Mouse (Mus musculus): Measurements from ENCODE around the gene Atg10. TPM values are rescaled to one million over a fixed set of nuclear protein-coding genes. Genes with fewer than 3 reads are reported as not detected.
"Not testable (repeated sequence)": the region's sequence is repeated elsewhere in the genome, so short reads cannot be mapped to it uniquely, and the experiment has no call there.

Atg10 gene
- polyA plus RNA-seq (2012; rRNA removed): 11.2 and 12.1 TPM in 2 replicates

GRCm38 (mm10) chr13:91223587-91224437 lies at the start of gene Atg10:
Gene Atg10 (minus strand): TSS chr13:91223968.
- peak; percentile 64 to 90 for DNase-seq (ENCODE audit: extremely low spot score in 1 of 2, low spot score in 1 of 2)

DNA sequence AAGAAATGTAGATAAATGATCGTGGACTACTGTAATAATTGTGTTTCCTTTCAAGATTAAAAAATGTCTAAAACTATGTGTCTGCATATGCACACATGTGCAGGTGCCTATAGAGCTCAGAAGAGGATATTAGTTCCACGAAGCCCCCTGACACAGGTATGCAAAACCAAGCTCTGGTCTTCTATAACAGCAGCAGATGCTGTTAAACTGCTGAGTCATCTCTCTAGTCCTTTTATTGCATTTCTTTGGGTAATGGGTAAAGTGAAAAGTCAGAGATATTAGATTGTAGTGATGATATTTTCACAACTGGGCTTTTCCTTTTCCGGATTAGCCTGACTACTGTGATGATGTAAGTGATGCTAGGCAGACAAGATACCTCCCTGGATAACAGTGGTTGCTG lies 28.6 kb upstream of the Atg10 start:
- DNase-seq (ENCODE audit: extremely low spot score in 1 of 2, low spot score in 1 of 2): no peak

- no peak for DNase-seq (ENCODE audit: extremely low spot score in 1 of 2, low spot score in 1 of 2)
These were observed 27.9 kb upstream of the Atg10 start for GRCm38 (mm10) chr13:91251636-91252035.

- DNase-seq (ENCODE audit: extremely low spot score in 1 of 2, low spot score in 1 of 2): not testable (repeated sequence)
These were observed 26.3 kb upstream of the Atg10 start for GRCm38 (mm10) chr13:91250050-91250449.

GRCm38 (mm10) chr13:91246472-91246871 lies 22.7 kb upstream of the Atg10 start:
- no peak for DNase-seq (ENCODE audit: extremely low spot score in 1 of 2, low spot score in 1 of 2)

GRCm38 (mm10) chr13:91237976-91238375 lies 14.2 kb upstream of the Atg10 start:
- DNase-seq (ENCODE audit: extremely low spot score in 1 of 2, low spot score in 1 of 2): no peak

DNA sequence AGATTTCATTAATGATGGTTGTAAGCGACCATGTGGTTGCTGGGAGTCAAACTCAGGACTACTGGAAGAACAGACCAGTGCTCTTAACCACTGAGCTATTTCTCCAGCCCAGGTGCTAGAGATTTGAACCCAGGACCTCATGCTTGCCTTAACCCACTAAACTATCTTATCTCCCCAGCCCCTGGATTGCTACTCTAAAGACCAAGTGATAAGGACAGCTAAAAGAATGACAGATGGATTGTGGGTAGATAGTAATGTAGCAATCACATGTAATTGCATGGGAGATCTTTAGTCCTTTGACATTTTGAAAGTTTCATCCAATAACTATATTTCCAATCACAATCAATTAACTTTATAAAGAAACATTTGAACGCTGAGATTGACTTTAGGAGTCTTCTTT lies 13.1 kb upstream of the Atg10 start:
- DNase-seq (ENCODE audit: extremely low spot score in 1 of 2, low spot score in 1 of 2): no peak

DNA sequence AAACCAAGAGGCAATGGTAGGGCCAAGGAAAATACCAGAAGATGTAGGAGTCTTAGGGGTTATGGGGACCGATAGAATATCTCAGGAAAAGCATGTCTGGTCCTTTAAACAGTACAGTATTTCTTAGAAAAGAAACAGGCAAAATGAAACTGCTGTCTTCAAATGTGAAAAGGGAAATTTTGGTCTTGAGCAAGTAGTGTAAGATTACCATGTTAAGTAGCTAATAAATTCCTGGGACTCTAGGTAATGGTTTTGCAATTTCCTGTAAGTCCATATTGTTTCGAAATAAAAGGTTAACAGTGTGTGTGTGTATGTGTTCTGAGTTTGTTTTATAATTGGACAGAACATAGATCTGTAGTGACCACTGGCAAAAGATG lies 658 bp upstream of the Atg10 start:
- no peak for DNase-seq (ENCODE audit: extremely low spot score in 1 of 2, low spot score in 1 of 2)

- peak in 1 of 2 experiments; percentile 3 for DNase-seq (ENCODE audit: extremely low spot score in 1 of 2, low spot score in 1 of 2)
These were observed 705 bp downstream of the Atg10 start for GRCm38 (mm10) chr13:91223063-91223462.

DNA sequence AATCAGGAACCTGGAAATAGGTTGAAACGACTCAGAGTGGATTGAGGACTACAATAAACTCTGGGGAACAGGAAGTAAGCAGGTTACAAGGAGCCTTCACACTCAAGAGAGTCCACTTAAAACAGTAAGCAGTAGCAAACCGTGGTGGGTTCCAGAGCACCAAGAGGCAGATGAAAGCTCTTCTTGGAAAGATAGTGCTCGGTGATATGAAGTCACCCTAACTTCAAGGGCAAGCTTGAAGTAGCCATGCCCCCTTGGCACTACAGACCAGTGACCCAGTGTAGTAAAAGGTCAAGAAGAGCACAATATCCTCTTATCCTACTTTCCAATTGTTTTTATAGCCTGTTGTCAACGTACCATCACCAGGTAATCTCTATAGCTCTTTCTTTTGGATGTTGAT lies 2.1 kb downstream of the Atg10 start:
- DNase-seq (ENCODE audit: extremely low spot score in 1 of 2, low spot score in 1 of 2): no peak

DNA sequence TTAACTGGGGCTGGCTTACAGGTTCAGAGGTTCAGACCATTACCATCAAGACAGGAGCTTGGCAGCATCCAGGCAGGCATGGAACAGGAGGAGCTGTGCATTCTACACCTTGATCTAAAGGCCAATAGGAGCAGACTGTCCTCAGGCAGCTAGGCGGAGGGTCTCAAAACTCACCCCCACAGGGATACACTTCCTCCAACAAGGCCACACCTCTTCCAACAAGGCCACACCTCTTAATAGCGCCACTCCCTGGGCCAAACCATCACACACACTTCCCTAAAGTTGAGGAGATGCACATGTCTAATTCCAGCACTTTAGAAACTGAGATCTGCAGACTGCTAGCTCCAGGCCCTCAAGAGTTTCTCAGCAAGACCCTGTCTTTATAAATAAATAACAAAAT lies 6.1 kb downstream of the Atg10 start:
- no peak for DNase-seq (ENCODE audit: extremely low spot score in 1 of 2, low spot score in 1 of 2)

DNA sequence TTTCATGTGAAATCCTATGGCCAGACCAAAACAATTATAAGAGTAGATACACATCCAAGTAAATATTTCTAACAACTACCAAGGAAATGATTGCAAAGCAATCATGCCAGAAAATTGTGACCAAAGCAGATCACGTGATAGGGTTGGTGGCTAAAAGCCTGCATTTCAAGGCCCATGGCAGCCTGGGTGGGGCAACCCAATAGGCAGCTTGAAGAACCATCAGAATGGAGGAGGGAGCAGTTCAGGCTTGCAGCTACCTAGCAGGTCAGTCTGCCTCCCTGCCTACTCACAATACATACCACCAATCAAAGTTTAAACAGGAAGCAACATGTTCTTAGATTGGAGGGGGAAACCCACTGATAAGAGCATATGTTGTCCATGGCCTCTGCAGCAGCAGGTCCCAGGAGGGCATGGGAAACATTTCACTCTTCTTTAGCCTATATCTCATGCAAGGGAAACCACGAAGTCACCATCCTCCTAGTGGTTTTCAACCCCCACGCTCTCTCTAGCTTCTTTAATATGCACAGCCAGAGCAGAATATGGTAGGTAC lies 7.0 kb downstream of the Atg10 start:
- no peak for DNase-seq (ENCODE audit: extremely low spot score in 1 of 2, low spot score in 1 of 2)

GRCm38 (mm10) chr13:91212958-91213357 lies 10.8 kb downstream of the Atg10 start:
- DNase-seq (ENCODE audit: extremely low spot score in 1 of 2, low spot score in 1 of 2): no peak

DNA sequence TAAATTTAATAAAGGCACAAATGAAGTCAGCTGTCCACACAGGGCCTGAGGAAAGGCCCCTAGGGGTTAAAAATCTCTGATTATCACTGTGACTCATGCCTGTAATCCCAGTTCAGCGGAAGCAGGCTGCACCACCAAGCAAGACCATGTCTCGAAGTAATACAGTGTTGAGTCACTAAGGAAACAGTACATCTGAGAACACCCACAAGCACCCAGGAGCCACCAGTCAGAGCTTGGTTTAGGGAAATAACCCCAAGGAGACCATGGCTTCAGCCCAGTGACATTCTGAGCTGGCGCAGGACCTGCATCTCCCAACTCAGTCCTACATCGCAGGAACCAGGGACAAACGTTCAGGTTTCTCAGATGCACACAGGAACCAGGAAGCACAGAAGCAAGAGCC lies 17.5 kb downstream of the Atg10 start:
- DNase-seq (ENCODE audit: extremely low spot score in 1 of 2, low spot score in 1 of 2): peak in 1 of 2 experiments; percentile 8

DNA sequence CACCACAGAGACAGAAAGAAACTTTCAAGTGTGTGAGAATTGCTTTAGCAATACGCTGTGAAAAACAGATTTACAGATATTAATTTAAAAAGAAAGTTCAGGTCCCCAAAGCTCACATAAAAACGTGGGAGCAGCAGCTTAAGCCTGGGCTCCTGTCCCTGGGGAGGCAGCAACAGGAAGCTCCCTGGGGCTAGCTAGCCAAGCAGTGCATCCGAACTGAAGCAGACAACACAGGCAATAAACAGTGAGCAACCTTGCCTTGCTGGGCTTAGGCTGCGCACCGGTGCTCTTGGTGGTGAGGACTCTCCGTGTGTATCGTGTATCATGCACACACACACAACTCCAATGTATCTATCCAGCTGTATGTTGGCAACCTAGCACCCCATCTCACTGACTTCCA lies 21.2 kb downstream of the Atg10 start:
- no peak for DNase-seq (ENCODE audit: extremely low spot score in 1 of 2, low spot score in 1 of 2)

DNA sequence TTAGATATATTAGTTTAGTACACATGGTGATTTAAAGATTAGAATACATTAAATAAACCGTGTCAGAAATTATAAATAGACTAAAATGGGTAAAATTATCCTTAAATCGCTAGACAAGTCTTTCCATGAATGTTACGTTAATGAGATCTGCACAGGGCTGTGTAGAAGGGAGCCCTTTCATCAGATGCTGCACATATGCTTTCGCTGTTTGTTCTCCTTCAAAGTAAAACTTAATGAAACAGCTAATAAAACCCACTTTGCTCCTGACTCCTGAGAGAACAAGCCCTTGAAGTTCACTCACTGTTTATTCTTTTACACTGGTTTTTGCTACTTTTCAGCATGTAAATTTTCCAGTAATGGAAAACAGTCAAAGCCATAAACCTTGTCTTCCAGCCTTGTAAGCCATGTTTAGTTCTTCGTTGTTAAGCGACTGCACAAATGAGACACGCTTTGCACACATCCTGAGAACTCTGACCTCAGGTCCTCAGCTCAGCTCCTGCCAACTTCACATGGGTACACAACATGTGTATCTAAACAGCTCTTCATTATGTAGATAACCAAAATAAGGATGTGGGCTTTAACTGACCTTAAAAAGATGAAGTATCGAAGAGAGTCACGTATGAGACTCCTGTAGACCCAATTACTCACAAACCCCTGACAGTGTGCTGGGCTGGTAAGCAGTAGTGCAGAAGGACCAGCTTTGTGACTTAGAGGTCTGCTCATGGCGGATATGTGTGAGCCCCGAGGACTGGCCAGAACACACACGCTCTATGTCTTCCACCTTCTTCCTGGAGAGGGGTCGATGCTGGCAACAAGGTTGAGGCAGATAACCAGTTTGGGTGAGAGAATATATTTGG lies 36.2 kb downstream of the Atg10 start:
- no peak for DNase-seq (ENCODE audit: extremely low spot score in 1 of 2, low spot score in 1 of 2)

GRCm38 (mm10) chr13:91185248-91185867 lies 38.4 kb downstream of the Atg10 start:
- no peak for DNase-seq (ENCODE audit: extremely low spot score in 1 of 2, low spot score in 1 of 2)

- DNase-seq (ENCODE audit: extremely low spot score in 1 of 2, low spot score in 1 of 2): no peak
These were observed 39.5 kb downstream of the Atg10 start for GRCm38 (mm10) chr13:91184226-91184625.

DNA sequence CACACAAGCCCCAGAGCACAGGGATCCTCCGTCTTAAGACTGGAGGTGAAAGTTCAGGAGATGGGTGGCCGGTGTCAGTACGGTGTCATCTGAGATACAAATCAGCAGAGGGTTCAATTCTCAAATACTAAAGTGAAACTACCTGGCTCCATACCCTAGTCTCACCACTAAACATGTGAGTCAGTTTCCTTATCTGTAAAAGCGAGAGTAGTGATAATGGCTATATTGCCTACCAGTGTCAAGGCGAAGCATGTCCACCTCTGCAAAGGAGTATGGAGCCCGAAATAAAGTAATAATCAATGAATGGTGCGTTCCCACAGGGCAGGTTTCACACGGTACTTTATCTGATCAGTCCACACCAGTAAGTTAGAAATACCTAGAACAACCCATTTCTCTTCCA lies 43.4 kb downstream of the Atg10 start:
- DNase-seq (ENCODE audit: extremely low spot score in 1 of 2, low spot score in 1 of 2): no peak

DNA sequence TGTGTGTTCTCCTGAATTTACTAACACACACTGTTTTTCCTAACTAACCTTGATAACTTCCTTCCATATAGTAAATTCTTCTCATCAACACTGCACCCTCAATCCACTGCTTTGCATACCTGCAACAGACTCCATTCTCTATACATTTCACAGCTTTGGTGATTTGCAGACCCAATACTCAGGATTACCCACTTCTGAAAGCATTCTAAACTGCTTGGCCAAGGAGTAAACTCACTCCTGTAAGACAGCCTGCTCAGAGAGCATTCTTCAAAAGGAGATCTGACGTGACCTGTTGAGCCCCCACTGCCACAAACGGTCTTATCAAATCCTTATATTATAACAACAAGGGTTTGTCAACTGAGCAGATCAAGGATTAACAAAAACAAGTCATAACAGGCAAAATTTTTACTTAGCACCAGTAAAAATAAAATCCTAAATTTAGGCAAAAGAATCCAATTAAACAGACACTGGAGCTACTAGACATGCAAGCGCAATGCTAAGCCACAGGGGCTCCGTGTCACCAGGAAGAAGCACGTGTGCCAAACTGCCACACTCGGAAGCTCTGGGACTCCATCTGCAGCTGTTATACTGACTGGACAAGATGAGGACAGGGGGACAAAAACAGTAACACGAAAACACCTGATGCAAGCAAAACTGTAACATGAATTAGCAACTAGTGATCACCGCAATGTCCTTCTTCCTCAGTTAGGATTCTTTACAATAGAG lies 44.4 kb downstream of the Atg10 start:
- no peak for DNase-seq (ENCODE audit: extremely low spot score in 1 of 2, low spot score in 1 of 2)
